Mouse (Mus musculus) 416B (cell line): ENCODE measurements at regions not wholly inside any gene's neighbourhood (a gene's known extent, or its start where the extent isn't known, plus 50 kb on each side); places are given as distances from the start of the nearest gene placed in this dataset.
A peak's percentile ranks its signal among the peaks of the same experiment; 100 is the strongest.
"Not testable (repeated sequence)": the region's sequence is repeated elsewhere in the genome, so short reads cannot be mapped to it uniquely, and the experiment has no call there.

Experiments
- DNase-seq: peaks from one replicate; pipeline ENCODE4 v3.0.0; 2011; ENCODE audit warnings: low read depth

GRCm38 (mm10) chr13:98438206-98438605 lies 53.6 kb downstream of the Gm10320 start:
- no peak for DNase-seq

GRCm38 (mm10) chr13:98436961-98437360 lies 54.8 kb downstream of the Gm10320 start:
- DNase-seq = no peak

GRCm38 (mm10) chr13:98435245-98435975 lies 56.4 kb downstream of the Gm10320 start:
- DNase-seq = no peak

- DNase-seq = no peak
These were observed 62.0 kb downstream of the Gm10320 start for GRCm38 (mm10) chr13:98429851-98430250.

- DNase-seq = not testable (repeated sequence)
These were observed 64.1 kb downstream of the Gm10320 start for GRCm38 (mm10) chr13:98427660-98428059.

- DNase-seq = peak; percentile 33
These were observed 66.8 kb downstream of the Gm10320 start for GRCm38 (mm10) chr13:98425026-98425425.

GRCm38 (mm10) chr13:98424000-98424399 lies 67.8 kb downstream of the Gm10320 start:
- peak; percentile 33 for DNase-seq

GRCm38 (mm10) chr13:98420419-98421043 lies 66.5 kb downstream of the Foxd1 start:
- no peak for DNase-seq

- DNase-seq = no peak
These were observed 63.7 kb downstream of the Foxd1 start for GRCm38 (mm10) chr13:98417736-98418135.

- DNase-seq = no peak
These were observed 62.4 kb downstream of the Foxd1 start for GRCm38 (mm10) chr13:98416457-98416856.

GRCm38 (mm10) chr13:98414851-98415250 lies 60.8 kb downstream of the Foxd1 start:
- no peak for DNase-seq

GRCm38 (mm10) chr13:98413233-98413632 lies 59.2 kb downstream of the Foxd1 start:
- no peak for DNase-seq
